In genomic region chr17:90681019-90681418, GRCm38 (mm10) we compare ENCODE assay signal across 13 mouse cellular contexts.
DNase-seq lines count a peak whose midpoint lies in the region.
"Had no signal": no experiment of that assay in that cellular context is flagged by ENCODE, and none has a peak within 500 bp of the region (broad histone marks: within the 10 kb centered on the region; RNA-seq: fewer than 3 reads in every experiment).

No protein-coding gene starts in this region.

- DNase-seq in cerebellum, adult 11-12 months, result peak; percentile 50
- DNase-seq in cerebellum, postnatal 4 days (ENCODE audit: low spot score in 2 of 2), result no peak
- DNase-seq in layer of hippocampus, postnatal 14 days (ENCODE audit: low spot score in 2 of 2), result peak; percentile 30 to 76
- DNase-seq in layer of hippocampus, postnatal 25 days (ENCODE audit: extremely low spot score in 1 of 2, low spot score in 1 of 2), result no peak
- peak; percentile 64 for DNase-seq in brain, adult 2 months (ENCODE audit: low read depth, low spot score)
- DNase-seq in cerebellum, postnatal 10 days, result peak; percentile 48 to 62
- DNase-seq in heart, adult 18-20 months, result no peak
- DNase-seq in lung, postnatal 14 days, result no peak
- DNase-seq: adrenal gland, postnatal 14 days; heart, postnatal 14 days; kidney, postnatal 4 days; layer of hippocampus, postnatal 36 days; thymus, postnatal 25 days had no signal

Comparison
In these comparisons a context has a peak if more than half of its experiments do, and no peak if none do; other contexts are left out.
1. DNase-seq: peak in cerebellum, adult 11-12 months (single experiment), layer of hippocampus, postnatal 14 days (2 of 2), brain, adult 2 months (single experiment) and cerebellum, postnatal 10 days (2 of 2); none in cerebellum, postnatal 4 days (0 of 2), layer of hippocampus, postnatal 25 days (0 of 2), heart, adult 18-20 months (0 of 2) and lung, postnatal 14 days (single experiment).